Mouse (Mus musculus) spleen, adult 2 months (tissue): ENCODE data around the gene Gtf2h5. TPM values are rescaled to one million over a fixed set of nuclear protein-coding genes. Genes with fewer than 3 reads are reported as not detected.

Experiments
- DNase-seq, 2 experiments: peaks; one replicate each; pipeline versions ENCODE4 v3.0.0 to v3.0.0-alpha.2; 2012 to 2021; ENCODE audit warnings: low spot score in 2 of 2, low read depth in 1 of 2
- H3K27ac ChIP-seq: fragments of 200-500 bp; 2 replicates; pipeline ENCODE4 v1.5.1; 2012; ENCODE audit warnings: low read length, inconsistent platforms; ENCODE audit not compliant: insufficient read depth
- H3K27me3 ChIP-seq: fragments of 200-500 bp; 2 replicates; pipeline ENCODE4 v1.6.1; 2012; ENCODE audit warnings: mild to moderate bottlenecking, moderate library complexity, low read length, inconsistent platforms; ENCODE audit not compliant: control insufficient read depth, insufficient read depth
- H3K36me3 ChIP-seq: fragments of 200-500 bp; 2 replicates; pipeline ENCODE4 v1.6.1; 2012; ENCODE audit warnings: mild to moderate bottlenecking, low read length, inconsistent platforms; ENCODE audit not compliant: control insufficient read depth, insufficient read depth
- H3K4me1 ChIP-seq: fragments of 200-500 bp; 2 replicates; pipeline ENCODE4 v1.6.1; 2011; ENCODE audit warnings: inconsistent platforms; ENCODE audit not compliant: control insufficient read depth, insufficient read depth, insufficient read length
- H3K4me3 ChIP-seq: fragments of 200-500 bp; 2 replicates; pipeline ENCODE4 v1.5.1; 2011; ENCODE audit warnings: mild to moderate bottlenecking, inconsistent platforms; ENCODE audit not compliant: insufficient read depth, insufficient read length; ENCODE audit errors: extremely low read depth
- CTCF ChIP-seq: fragments of 200-500 bp; IDR thresholded peaks from 2 replicates; pipeline ENCODE4 v1.5.1; 2011; ENCODE audit warnings: mild to moderate bottlenecking, inconsistent platforms; ENCODE audit not compliant: insufficient read depth, insufficient read length, insufficient replicate concordance; ENCODE audit errors: extremely low read depth
- POLR2A ChIP-seq: fragments of 200-500 bp; IDR thresholded peaks from 2 replicates; pipeline ENCODE4 v1.6.1; 2011; ENCODE audit warnings: low read depth, low read length, inconsistent platforms
- WGBS: fragments of 180-500 bp; shearing (Covaris S2); methylation state at CpG from one replicate; pipeline ENCODE4 v1.1.7; 2018; 5-methylcytosine and 5-hydroxymethylcytosine counted together
- polyA plus RNA-seq: library from polyadenylated mRNA; depleted of rRNA; stranded (reverse); fragments of >200 nt; gene quantifications from 2 replicates; pipeline ENCODE4 v1.2.3, GENCODE M21; 2012

Gene Gtf2h5
- polyA plus RNA-seq, 1 experiment, result 7.1 TPM

- TF ChIP-seq CTCF (no peak), POLR2A (no peak)
- H3K4me1 ChIP-seq, result no peaks in the 10 kb centered on the region
- no peak overlapping the region for H3K27ac ChIP-seq
- WGBS, result 89% methylated on average over 8 of the region's 8 CpGs
- no peaks in the 10 kb centered on the region for H3K27me3 ChIP-seq
- DNase-seq, result no peak
- no peak overlapping the region for H3K4me3 ChIP-seq
- H3K36me3 ChIP-seq, result peaks cover 13% of the 10 kb centered on the region
These were observed 16.8 kb upstream of the Gtf2h5 start for GRCm38 (mm10) chr17:6062793-6063192.

- Histone ChIP-seq H3K4me1 (no peaks in the 10 kb centered on the region), H3K4me3 (no peak overlapping the region), H3K27me3 (no peaks in the 10 kb centered on the region), H3K36me3 (peaks cover 13% of the 10 kb centered on the region), H3K27ac (no peak overlapping the region)
- WGBS, result 31% methylated on average over 5 of the region's 5 CpGs
- DNase-seq, result no peak
- no peak for TF ChIP-seq POLR2A
- no peak for TF ChIP-seq CTCF
These were observed 16.1 kb upstream of the Gtf2h5 start for GRCm38 (mm10) chr17:6063532-6063931.

- no peaks in the 10 kb centered on the region for H3K27me3 ChIP-seq
- H3K4me1 ChIP-seq, result no peaks in the 10 kb centered on the region
- TF ChIP-seq CTCF (no peak), POLR2A (no peak)
- WGBS, result 91% methylated on average over 2 of the region's 2 CpGs
- no peak for DNase-seq
- H3K27ac ChIP-seq, result no peak overlapping the region
- peaks cover 15% of the 10 kb centered on the region for H3K36me3 ChIP-seq
- no peak overlapping the region for H3K4me3 ChIP-seq
These were observed 13.6 kb upstream of the Gtf2h5 start for GRCm38 (mm10) chr17:6066021-6066420.

GRCm38 (mm10) chr17:6067613-6068012 lies 12.0 kb upstream of the Gtf2h5 start:
- TF ChIP-seq CTCF, result no peak
- no peak for TF ChIP-seq POLR2A
- whole genome bisulfite sequencing, result 91% methylated on average over 7 of the region's 7 CpGs
- H3K27ac ChIP-seq, result no peak overlapping the region
- H3K4me1 ChIP-seq, result no peaks in the 10 kb centered on the region
- no peak for DNase-seq
- no peaks in the 10 kb centered on the region for H3K27me3 ChIP-seq
- no peak overlapping the region for H3K4me3 ChIP-seq
- peaks cover 14% of the 10 kb centered on the region for H3K36me3 ChIP-seq

GRCm38 (mm10) chr17:6069866-6070265 lies 9.7 kb upstream of the Gtf2h5 start:
- Histone ChIP-seq H3K36me3 (peaks cover 7% of the 10 kb centered on the region), H3K27ac (no peak overlapping the region), H3K4me3 (no peak overlapping the region), H3K27me3 (no peaks in the 10 kb centered on the region), H3K4me1 (no peaks in the 10 kb centered on the region)
- no peak for TF ChIP-seq POLR2A
- TF ChIP-seq CTCF, result no peak
- 90% methylated on average over 6 of the region's 6 CpGs for WGBS
- no peak for DNase-seq

- 0 out of 2 replicates have a peak, but pooled peaks cover 2% of the 10 kb centered on the region for H3K36me3 ChIP-seq
- TF ChIP-seq POLR2A, result no peak
- TF ChIP-seq CTCF, result no peak
These were observed 6.2 kb upstream of the Gtf2h5 start for GRCm38 (mm10) chr17:6073405-6073804.

GRCm38 (mm10) chr17:6083323-6083890 lies 3.8 kb downstream of the Gtf2h5 start:
- H3K27ac ChIP-seq, result no peak overlapping the region
- no peaks in the 10 kb centered on the region; the same call in 1 of the 2 replicates for H3K4me1 ChIP-seq
- no peaks in the 10 kb centered on the region for H3K27me3 ChIP-seq
- DNase-seq, result no peak
- H3K36me3 ChIP-seq, result peaks cover 14% of the 10 kb centered on the region
- TF ChIP-seq CTCF (no peak), POLR2A (no peak)
- H3K4me3 ChIP-seq, result no peak overlapping the region
- WGBS, result 90% methylated on average over 5 of the region's 5 CpGs

More at GRCm38 (mm10) chr17:6073405-6073804, 6.2 kb upstream of the Gtf2h5 start:
- no peaks in the 10 kb centered on the region for H3K4me1 ChIP-seq
- no peaks in the 10 kb centered on the region for H3K27me3 ChIP-seq
- DNase-seq, result no peak
- H3K27ac ChIP-seq, result no peak overlapping the region
- H3K4me3 ChIP-seq, result no peak overlapping the region
- WGBS, result 90% methylated on average over 7 of the region's 7 CpGs
